Mouse (Mus musculus): ENCODE data around the gene Dhx15. TPM values are rescaled to one million over a fixed set of nuclear protein-coding genes. Genes with fewer than 3 reads are reported as not detected.
A peak's percentile ranks its signal among the peaks of the same experiment; 100 is the strongest.

The Dhx15 gene
- polyA plus RNA-seq, 1 experiment = 40.6 TPM

- Histone ChIP-seq H3K4me3 (ENCODE audit: control insufficient read depth, low read depth, low read length) (peak overlapping the region; percentile 63), H3K27ac (ENCODE audit: control insufficient read depth, insufficient read depth, low read depth, low read length) (no peak overlapping the region; the same call in 1 of the 2 replicates), H3K36me3 (ENCODE audit: control insufficient read depth, insufficient read depth, low read length) (no peaks in the 10 kb centered on the region), H3K27me3 (ENCODE audit: control insufficient read depth, insufficient read depth, low read length) (peaks cover 5% of the 10 kb centered on the region; the same call in 1 of the 2 replicates), H3K4me1 (ENCODE audit: control insufficient read depth, insufficient read depth, low read length) (peaks cover 19% of the 10 kb centered on the region)
- TF ChIP-seq POLR2A (IDR thresholded peaks at IDR 0.05; ENCODE audit: control insufficient read depth, low read depth, low read length) = no peak
- TF ChIP-seq CTCF (IDR thresholded peaks at IDR 0.05; ENCODE audit: control insufficient read depth, insufficient read depth, insufficient replicate concordance, low read depth, low read length) = no peak
Observed at GRCm38 (mm10) chr5:52116404-52116803, 73.9 kb downstream of the Dhx15 start.

- peak overlapping the region; percentile 63 for H3K4me3 ChIP-seq (ENCODE audit: control insufficient read depth, low read depth, low read length)
- no peaks in the 10 kb centered on the region for H3K36me3 ChIP-seq (ENCODE audit: control insufficient read depth, insufficient read depth, low read length)
- peaks cover 19% of the 10 kb centered on the region for H3K4me1 ChIP-seq (ENCODE audit: control insufficient read depth, insufficient read depth, low read length)
- TF ChIP-seq POLR2A (IDR thresholded peaks at IDR 0.05; ENCODE audit: control insufficient read depth, low read depth, low read length) = no peak
- peak; percentile 33; the same call in 1 of the 2 replicates for TF ChIP-seq CTCF (IDR thresholded peaks at IDR 0.05; ENCODE audit: control insufficient read depth, insufficient read depth, insufficient replicate concordance, low read depth, low read length)
- peaks cover 5% of the 10 kb centered on the region; the same call in 1 of the 2 replicates for H3K27me3 ChIP-seq (ENCODE audit: control insufficient read depth, insufficient read depth, low read length)
- no peak overlapping the region for H3K27ac ChIP-seq (ENCODE audit: control insufficient read depth, insufficient read depth, low read depth, low read length)
Observed at GRCm38 (mm10) chr5:52115821-52116317, 74.4 kb downstream of the Dhx15 start.

GRCm38 (mm10) chr5:52114751-52115451 is 75.4 kb downstream of the Dhx15 start:
- peak overlapping the region; percentile 76 for H3K4me3 ChIP-seq (ENCODE audit: control insufficient read depth, low read depth, low read length)
- TF ChIP-seq POLR2A (IDR thresholded peaks at IDR 0.05; ENCODE audit: control insufficient read depth, low read depth, low read length) (no peak), CTCF (IDR thresholded peaks at IDR 0.05; ENCODE audit: control insufficient read depth, insufficient read depth, insufficient replicate concordance, low read depth, low read length) (no peak)
- peaks cover 19% of the 10 kb centered on the region for H3K4me1 ChIP-seq (ENCODE audit: control insufficient read depth, insufficient read depth, low read length)
- H3K27me3 ChIP-seq (ENCODE audit: control insufficient read depth, insufficient read depth, low read length) = peaks cover 5% of the 10 kb centered on the region; the same call in 1 of the 2 replicates
- H3K36me3 ChIP-seq (ENCODE audit: control insufficient read depth, insufficient read depth, low read length) = no peaks in the 10 kb centered on the region
- no peak overlapping the region for H3K27ac ChIP-seq (ENCODE audit: control insufficient read depth, insufficient read depth, low read depth, low read length)

GRCm38 (mm10) chr5:52113851-52114731 is 76.2 kb downstream of the Dhx15 start:
- H3K4me1 ChIP-seq (ENCODE audit: control insufficient read depth, insufficient read depth, low read length) = peaks cover 19% of the 10 kb centered on the region
- TF ChIP-seq POLR2A (IDR thresholded peaks at IDR 0.05; ENCODE audit: control insufficient read depth, low read depth, low read length) = no peak
- TF ChIP-seq CTCF (IDR thresholded peaks at IDR 0.05; ENCODE audit: control insufficient read depth, insufficient read depth, insufficient replicate concordance, low read depth, low read length) = no peak
- no peak overlapping the region for H3K27ac ChIP-seq (ENCODE audit: control insufficient read depth, insufficient read depth, low read depth, low read length)
- H3K4me3 ChIP-seq (ENCODE audit: control insufficient read depth, low read depth, low read length) = peak overlapping the region; percentile 76
- no peaks in the 10 kb centered on the region for H3K36me3 ChIP-seq (ENCODE audit: control insufficient read depth, insufficient read depth, low read length)
- peaks cover 5% of the 10 kb centered on the region; the same call in 1 of the 2 replicates for H3K27me3 ChIP-seq (ENCODE audit: control insufficient read depth, insufficient read depth, low read length)

- peaks cover 19% of the 10 kb centered on the region for H3K4me1 ChIP-seq (ENCODE audit: control insufficient read depth, insufficient read depth, low read length)
- H3K4me3 ChIP-seq (ENCODE audit: control insufficient read depth, low read depth, low read length) = peak overlapping the region; percentile 23
- TF ChIP-seq POLR2A (IDR thresholded peaks at IDR 0.05; ENCODE audit: control insufficient read depth, low read depth, low read length) (no peak), CTCF (IDR thresholded peaks at IDR 0.05; ENCODE audit: control insufficient read depth, insufficient read depth, insufficient replicate concordance, low read depth, low read length) (no peak)
- no peaks in the 10 kb centered on the region for H3K36me3 ChIP-seq (ENCODE audit: control insufficient read depth, insufficient read depth, low read length)
- no peak overlapping the region for H3K27ac ChIP-seq (ENCODE audit: control insufficient read depth, insufficient read depth, low read depth, low read length)
- H3K27me3 ChIP-seq (ENCODE audit: control insufficient read depth, insufficient read depth, low read length) = peaks cover 5% of the 10 kb centered on the region; the same call in 1 of the 2 replicates
Observed at GRCm38 (mm10) chr5:52112953-52113841, 77.1 kb downstream of the Dhx15 start.

GRCm38 (mm10) chr5:52112191-52112760 is 78.0 kb downstream of the Dhx15 start:
- no peaks in the 10 kb centered on the region for H3K36me3 ChIP-seq (ENCODE audit: control insufficient read depth, insufficient read depth, low read length)
- no peak overlapping the region for H3K27ac ChIP-seq (ENCODE audit: control insufficient read depth, insufficient read depth, low read depth, low read length)
- H3K27me3 ChIP-seq (ENCODE audit: control insufficient read depth, insufficient read depth, low read length) = peaks cover 5% of the 10 kb centered on the region; the same call in 1 of the 2 replicates
- H3K4me3 ChIP-seq (ENCODE audit: control insufficient read depth, low read depth, low read length) = no peak overlapping the region
- TF ChIP-seq CTCF (IDR thresholded peaks at IDR 0.05; ENCODE audit: control insufficient read depth, insufficient read depth, insufficient replicate concordance, low read depth, low read length) = no peak
- TF ChIP-seq POLR2A (IDR thresholded peaks at IDR 0.05; ENCODE audit: control insufficient read depth, low read depth, low read length) = no peak
- peaks cover 19% of the 10 kb centered on the region for H3K4me1 ChIP-seq (ENCODE audit: control insufficient read depth, insufficient read depth, low read length)

Measured in testis, adult 2 months (tissue).